Mouse (Mus musculus): Measurements from ENCODE around the gene Dnah7c.
"Not testable (repeated sequence)": the region's sequence is repeated elsewhere in the genome, so short reads cannot be mapped to it uniquely, and the experiment has no call there.

GRCm38 (mm10) chr1:46416946-46417345 lies 8.4 kb upstream of the Dnah7c start:
- TF ChIP-seq CTCF (IDR thresholded peaks at IDR 0.05; ENCODE audit: borderline replicate concordance, extremely low read depth, insufficient read depth, insufficient read length); POLR2A (IDR thresholded peaks at IDR 0.05; ENCODE audit: borderline replicate concordance, extremely low read depth, insufficient read depth, insufficient read length, poor library complexity, severe bottlenecking): not testable (repeated sequence)

Data from brain, embryonic 14.5 days (tissue).